Mouse (Mus musculus) lung, postnatal 14 days (tissue): Measurements from ENCODE around the gene Sp9.

ENCODE experiments used
- DNase-seq: peaks from one replicate; pipeline ENCODE4 v3.0.0; 2021

Gene Sp9

DNA sequence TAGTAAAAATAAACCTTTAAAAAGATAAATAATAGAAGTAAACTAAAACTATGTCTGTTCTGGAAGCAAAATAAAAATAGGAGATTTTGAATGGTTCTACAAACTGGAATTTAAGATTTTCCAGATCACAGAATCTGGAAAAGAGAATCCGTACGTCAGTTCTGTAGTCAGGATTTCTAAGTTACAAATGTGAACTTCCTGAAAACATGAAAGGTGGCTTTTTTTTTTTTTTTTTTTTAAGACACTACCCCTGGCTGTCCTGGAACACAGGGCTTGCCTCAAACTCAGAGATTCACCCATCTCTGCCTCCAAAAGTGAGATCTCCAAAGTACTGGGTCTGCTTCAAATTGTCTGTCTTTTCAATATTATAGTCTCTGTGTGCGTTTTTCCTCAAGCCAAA is 42.6 kb downstream of the Sp9 start:
- no peak for DNase-seq

DNA sequence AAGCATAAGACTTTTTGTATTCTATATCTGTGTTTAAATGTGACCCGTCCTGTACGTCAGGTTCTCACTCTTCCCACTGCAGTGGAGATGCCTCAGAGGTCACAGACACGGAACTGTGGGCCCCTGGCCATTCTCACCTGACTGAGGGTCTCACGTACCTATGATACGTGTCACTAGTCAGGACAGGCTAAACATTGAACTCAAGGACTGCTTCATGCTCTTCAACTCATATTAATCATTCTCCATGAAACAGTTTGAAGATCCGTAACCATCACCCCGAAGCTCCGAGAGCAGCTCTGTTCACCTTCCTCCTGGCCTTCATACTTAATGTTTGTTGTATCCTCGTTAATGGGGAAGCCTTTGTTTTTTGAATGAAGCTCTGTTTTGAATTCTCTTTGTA is 45.7 kb downstream of the Sp9 start:
- no peak for DNase-seq

- no peak for DNase-seq
These were observed 47.5 kb downstream of the Sp9 start for GRCm38 (mm10) chr2:73319218-73319617.

GRCm38 (mm10) chr2:73322991-73323390 is 51.3 kb downstream of the Sp9 start:
- DNase-seq, result no peak

DNA sequence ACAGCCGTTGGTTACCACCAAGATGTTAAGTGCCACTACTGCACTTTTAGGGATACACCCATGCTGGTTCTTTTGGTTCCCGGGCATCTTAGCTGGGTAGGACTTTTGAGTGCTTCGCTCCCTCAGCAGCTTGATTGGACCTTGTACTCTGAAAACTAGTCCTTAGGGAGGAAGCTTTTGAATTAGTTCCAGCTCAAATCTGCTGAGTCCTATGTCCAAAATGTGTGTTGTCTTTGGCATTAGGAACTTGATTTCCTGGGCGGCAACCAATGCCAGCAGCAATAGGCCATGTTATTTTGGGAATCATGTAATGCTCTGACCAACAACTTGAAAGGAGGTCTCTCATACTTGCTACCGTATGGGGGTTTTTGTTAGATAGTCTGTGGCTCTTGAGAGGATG is 54.1 kb downstream of the Sp9 start:
- no peak for DNase-seq
